Mouse (Mus musculus): ENCODE data around the gene BC067074.
"Not testable (repeated sequence)": the region's sequence is repeated elsewhere in the genome, so short reads cannot be mapped to it uniquely, and the experiment has no call there.

BC067074 gene

GRCm38 (mm10) chr13:113378980-113379410 is 86.0 kb downstream of the BC067074 start:
- DNase-seq (ENCODE audit: low read depth), result no peak

- DNase-seq (ENCODE audit: low read depth), result no peak
Observed at GRCm38 (mm10) chr13:113379766-113380309, 86.9 kb downstream of the BC067074 start.

DNA sequence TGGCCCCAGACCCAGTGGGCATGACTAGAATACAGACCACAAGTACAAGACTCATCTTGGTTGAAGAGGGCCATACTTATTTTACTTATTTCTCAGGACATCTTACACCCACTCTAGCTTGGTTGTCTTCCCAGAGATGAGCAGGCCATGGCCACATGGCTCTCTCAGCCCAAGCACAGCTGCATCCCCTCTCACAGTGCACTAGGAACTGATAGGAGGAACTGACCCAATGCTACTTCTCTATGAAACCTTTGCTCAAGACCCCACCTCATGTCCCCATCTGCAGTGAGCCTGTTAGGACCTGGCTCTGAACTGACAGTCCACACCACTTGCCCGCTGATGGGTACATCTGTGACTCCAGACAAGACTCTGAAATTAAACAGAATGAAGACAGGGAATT is 88.8 kb downstream of the BC067074 start:
- no peak for DNase-seq (ENCODE audit: low read depth)

DNA sequence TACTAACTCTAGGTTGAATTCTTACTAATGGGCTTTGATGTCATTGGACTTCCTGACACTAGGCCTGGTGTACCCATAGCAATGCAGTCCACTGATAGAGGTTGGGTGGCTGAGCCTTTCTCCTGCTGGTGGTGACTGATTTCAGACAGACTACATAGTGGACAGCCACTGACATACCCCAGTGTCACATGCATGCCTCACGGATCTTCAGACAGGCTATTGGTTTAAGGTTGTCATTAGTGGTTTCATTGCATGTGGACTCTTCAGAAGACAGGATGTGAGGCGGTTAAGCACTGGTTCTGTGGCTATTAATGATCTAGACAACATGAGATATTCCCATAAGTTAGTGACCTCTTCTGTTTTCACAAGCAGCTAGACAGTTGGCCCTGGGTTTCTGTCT is 89.2 kb downstream of the BC067074 start:
- DNase-seq (ENCODE audit: low read depth), result no peak

DNA sequence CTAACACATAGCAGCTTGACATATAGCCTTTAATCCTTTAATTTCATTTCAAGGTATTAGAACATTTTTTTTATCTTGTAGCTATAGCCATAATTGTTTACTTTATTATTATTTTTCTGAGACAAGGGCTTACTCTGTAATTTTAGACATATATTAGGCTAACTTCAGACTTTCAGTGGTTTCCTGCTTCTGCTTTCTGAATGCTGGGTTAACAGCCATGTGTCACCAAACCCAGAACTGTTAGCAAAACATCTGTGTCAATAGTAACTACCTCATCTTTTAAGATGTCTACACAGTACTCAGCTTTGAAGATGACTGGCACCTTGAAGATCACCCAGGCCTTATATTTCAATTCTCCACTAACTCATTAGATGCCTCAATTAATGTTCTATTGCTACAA is 89.8 kb downstream of the BC067074 start:
- DNase-seq (ENCODE audit: low read depth), result not testable (repeated sequence)

DNA sequence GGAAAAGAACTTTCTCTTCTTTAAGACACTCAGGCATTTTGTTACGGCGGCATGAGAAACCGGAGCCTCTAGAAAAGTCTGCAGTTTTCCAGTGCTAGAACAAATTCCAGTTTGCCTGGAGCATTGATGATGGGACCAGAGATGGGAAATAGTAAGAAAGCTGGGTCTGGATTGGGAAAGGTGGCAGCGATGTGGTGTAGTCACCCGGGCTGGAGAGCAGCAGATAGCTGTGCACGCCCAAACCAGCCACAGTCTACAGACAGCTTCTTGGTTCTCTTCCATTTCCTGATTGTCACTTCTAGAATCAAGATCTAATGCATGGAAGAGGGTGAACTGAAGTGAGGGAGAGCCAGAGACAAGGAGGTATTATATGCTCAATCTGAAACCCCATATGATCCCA is 100.4 kb downstream of the BC067074 start:
- no peak for DNase-seq (ENCODE audit: low read depth)

DNA sequence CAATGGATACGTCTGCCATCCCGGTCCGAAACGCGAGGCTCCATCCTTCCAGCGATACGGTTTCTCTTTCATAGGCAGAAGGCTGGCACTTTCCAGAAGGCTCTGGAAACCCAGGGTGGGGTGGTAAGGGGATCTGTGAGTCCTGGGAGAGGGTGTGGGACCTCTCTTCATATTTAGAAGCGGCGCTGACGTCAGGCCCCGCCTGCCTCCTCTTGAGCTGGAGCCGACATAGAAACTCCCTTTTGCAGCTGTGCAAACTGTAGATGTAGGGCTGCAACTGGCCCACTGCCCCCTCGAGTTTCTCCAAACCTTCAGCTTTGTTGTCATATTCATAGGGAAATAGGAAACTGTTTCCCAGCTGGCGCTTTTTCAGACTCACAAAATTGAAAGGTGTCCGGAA is 101.6 kb downstream of the BC067074 start:
- no peak for DNase-seq (ENCODE audit: low read depth)

GRCm38 (mm10) chr13:113397006-113397520 is 104.1 kb downstream of the BC067074 start:
- no peak for DNase-seq (ENCODE audit: low read depth)

DNA sequence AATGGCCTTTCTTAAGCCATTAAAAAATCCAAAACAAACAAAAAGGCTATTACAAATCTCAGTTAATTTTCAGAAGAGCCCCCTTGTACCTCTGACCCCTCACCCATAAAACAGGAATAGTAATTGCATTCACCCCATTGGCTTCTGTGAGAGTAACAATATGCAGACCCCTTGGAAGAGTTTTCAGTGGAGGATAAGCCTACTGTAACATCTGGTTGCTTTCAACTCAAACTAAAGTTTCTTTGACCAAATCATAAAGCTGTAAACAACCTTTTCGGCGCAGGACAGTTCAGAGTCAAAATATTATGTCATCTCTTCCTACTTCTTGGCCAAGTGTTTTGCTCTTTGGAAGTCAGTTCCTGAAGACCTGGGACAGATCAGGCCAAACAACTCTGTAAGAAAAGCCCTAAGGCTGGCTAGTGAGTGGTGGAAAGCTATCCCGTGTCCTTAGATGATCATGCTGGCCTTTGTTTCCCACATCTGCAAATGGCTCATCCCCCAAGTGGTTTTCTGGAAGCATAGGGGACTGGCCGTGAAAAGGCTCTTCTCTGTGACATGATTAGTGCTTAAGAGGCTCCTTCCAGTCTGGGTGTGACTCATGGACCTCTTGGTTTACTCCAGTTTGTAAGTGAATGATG is 108.5 kb downstream of the BC067074 start:
- no peak for DNase-seq (ENCODE audit: low read depth)

DNA sequence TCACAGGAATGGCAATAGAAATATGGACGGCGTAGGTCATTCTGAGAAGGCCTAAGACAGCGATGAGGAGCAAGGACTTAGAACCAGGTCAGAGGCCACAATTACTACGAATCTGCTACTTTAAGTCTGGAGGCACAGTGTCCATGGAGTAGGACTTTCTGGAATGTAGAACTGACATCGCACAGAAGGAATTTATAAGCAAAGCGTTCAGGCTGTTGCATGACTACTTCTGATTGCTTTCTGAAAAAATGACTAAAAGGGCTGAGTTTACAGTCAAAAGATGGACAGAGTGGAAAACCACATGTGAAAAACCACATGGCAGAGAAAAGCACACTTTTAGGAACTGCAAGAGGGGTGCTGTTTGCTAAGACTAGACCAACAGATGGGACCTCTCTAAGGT is 110.7 kb downstream of the BC067074 start:
- peak; percentile 13 for DNase-seq (ENCODE audit: low read depth)

GRCm38 (mm10) chr13:113404172-113404571 is 111.2 kb downstream of the BC067074 start:
- DNase-seq (ENCODE audit: low read depth), result no peak

- peak; percentile 3 for DNase-seq (ENCODE audit: low read depth)
Observed at GRCm38 (mm10) chr13:113409941-113410340, 117.0 kb downstream of the BC067074 start.

DNA sequence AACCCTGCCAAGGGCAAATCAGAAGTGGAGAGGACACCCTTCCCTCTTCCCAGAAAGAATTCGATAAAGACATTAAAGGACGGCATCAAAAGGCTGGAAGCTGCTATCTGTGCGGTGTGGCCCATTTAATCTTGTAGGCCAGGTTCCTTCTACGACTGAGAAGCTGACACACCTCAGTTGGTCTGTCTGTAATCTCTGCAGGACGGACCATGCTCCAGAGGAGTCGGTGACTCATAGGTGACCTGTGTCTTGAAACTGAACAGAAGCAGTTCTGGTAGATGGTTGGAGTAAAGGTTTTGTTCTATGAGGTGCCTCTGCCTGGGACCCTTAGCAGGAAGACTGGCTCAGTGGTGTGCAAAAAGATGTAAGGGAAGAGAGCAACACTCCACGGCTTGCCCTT is 122.6 kb downstream of the BC067074 start:
- no peak for DNase-seq (ENCODE audit: low read depth)

GRCm38 (mm10) chr13:113416986-113417385 is 124.0 kb downstream of the BC067074 start:
- no peak for DNase-seq (ENCODE audit: low read depth)

- no peak for DNase-seq (ENCODE audit: low read depth)
Observed at GRCm38 (mm10) chr13:113417757-113418483, 125.0 kb downstream of the BC067074 start.

GRCm38 (mm10) chr13:113418632-113419031 is 125.7 kb downstream of the BC067074 start:
- no peak for DNase-seq (ENCODE audit: low read depth)

GRCm38 (mm10) chr13:113421472-113421871 is 128.5 kb downstream of the BC067074 start:
- no peak for DNase-seq (ENCODE audit: low read depth)

DNA sequence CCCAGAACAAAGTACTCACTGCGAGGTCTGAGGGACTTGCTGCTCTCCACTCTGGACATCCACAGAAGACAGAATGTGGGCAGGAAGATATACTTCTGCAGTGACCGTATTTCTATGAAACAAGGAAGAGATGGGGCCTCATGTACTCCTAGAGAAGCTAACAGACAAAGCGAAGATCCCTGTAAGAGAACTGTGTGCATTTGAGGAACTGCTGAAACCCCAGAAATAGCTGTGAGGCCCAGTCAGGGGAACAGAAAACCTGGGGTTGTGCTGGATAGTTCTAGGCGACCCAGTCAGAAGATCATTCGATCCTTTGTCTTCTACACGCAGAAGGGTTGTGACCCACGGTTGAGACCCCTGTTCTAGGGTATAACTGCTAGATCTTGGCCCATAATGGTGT is 130.9 kb downstream of the BC067074 start:
- DNase-seq (ENCODE audit: low read depth), result no peak

GRCm38 (mm10) chr13:113425907-113426306 is 132.9 kb downstream of the BC067074 start:
- DNase-seq (ENCODE audit: low read depth), result no peak

All from NIH3T3 (cell line).